Mouse (Mus musculus) stomach, postnatal 0 days (tissue): ENCODE measurements around the gene H2-Q10. TPM values are rescaled to one million over a fixed set of nuclear protein-coding genes. Genes with fewer than 3 reads are reported as not detected.
"Not testable (repeated sequence)": the region's sequence is repeated elsewhere in the genome, so short reads cannot be mapped to it uniquely, and the experiment has no call there.

ENCODE experiments used
- ATAC-seq: fragments of 200-750 bp; cut with Nextera tagmentation; 2 replicates; pipeline ENCODE4 v1.8.0; 2017; ENCODE audit not compliant: low FRiP score, low TSS enrichment
- DNase-seq: peaks from one replicate; pipeline ENCODE4 v3.0.0-alpha.2; 2016; ENCODE audit warnings: low spot score
- H3K27ac ChIP-seq: fragments of 300-500 bp; sonication (generic); replicated peaks from 2 replicates; pipeline ENCODE4 v1.5.1; 2014; ENCODE audit warnings: mild to moderate bottlenecking, control low read depth
- H3K27me3 ChIP-seq: fragments of 300-500 bp; sonication (generic); 2 replicates; pipeline ENCODE4 v1.6.1; 2014; ENCODE audit warnings: low read length; ENCODE audit not compliant: control insufficient read depth, insufficient read depth
- H3K36me3 ChIP-seq: fragments of 300-500 bp; sonication (generic); 2 replicates; pipeline ENCODE4 v1.6.1; 2014; ENCODE audit warnings: low read length, mixed read lengths; ENCODE audit not compliant: control insufficient read depth, insufficient read depth
- H3K4me1 ChIP-seq: fragments of 300-500 bp; sonication (generic); replicated peaks from 2 replicates; pipeline ENCODE4 v1.6.1; 2014; ENCODE audit warnings: antibody characterized with exemption; ENCODE audit not compliant: control insufficient read depth, insufficient read depth
- H3K4me2 ChIP-seq: fragments of 300-500 bp; sonication (generic); replicated peaks from 2 replicates; pipeline ENCODE4 v1.6.1; 2014; ENCODE audit warnings: low read depth, mild to moderate bottlenecking, control low read depth, moderate library complexity
- H3K4me3 ChIP-seq: fragments of 300-500 bp; sonication (generic); 2 replicates; pipeline ENCODE4 v1.5.1; 2014; ENCODE audit warnings: low read depth, low read length, control low read depth
- H3K9ac ChIP-seq: fragments of 300-500 bp; sonication (generic); 2 replicates; pipeline ENCODE4 v1.6.1; 2014; ENCODE audit warnings: mild to moderate bottlenecking, low read length, control low read depth, mixed read lengths
- H3K9me3 ChIP-seq: fragments of 300-500 bp; sonication (generic); 2 replicates; pipeline ENCODE4 v1.6.1; 2016; ENCODE audit warnings: low read length; ENCODE audit not compliant: control insufficient read depth
- CTCF ChIP-seq: IDR thresholded peaks from 2 replicates; pipeline ENCODE4 v1.5.1; 2016; ENCODE audit warnings: antibody characterized with exemption, low read depth, mild to moderate bottlenecking, moderate library complexity
- EP300 ChIP-seq: optimal IDR thresholded peaks from 2 replicates; pipeline ENCODE3; 2016; ENCODE audit warnings: antibody characterized with exemption
- WGBS: fragments of 180-500 bp; shearing (Covaris S2); extraction: QIAGEN DNeasy Blood & Tissue Kit; methylation state at CpG from one replicate; pipeline ENCODE4 v1.1.7; 2014; 5-methylcytosine and 5-hydroxymethylcytosine counted together
- polyA plus RNA-seq: library from polyadenylated mRNA; unstranded; fragments of >200 nt; fragmentation: Nextera tagmentation; extraction: Ambion mirVana; gene quantifications from 2 replicates; pipeline ENCODE4 v1.2.1, GENCODE M21; 2015

The H2-Q10 gene
- polyA plus RNA-seq, 1 experiment from 2014 or later: 0.99 TPM

DNA sequence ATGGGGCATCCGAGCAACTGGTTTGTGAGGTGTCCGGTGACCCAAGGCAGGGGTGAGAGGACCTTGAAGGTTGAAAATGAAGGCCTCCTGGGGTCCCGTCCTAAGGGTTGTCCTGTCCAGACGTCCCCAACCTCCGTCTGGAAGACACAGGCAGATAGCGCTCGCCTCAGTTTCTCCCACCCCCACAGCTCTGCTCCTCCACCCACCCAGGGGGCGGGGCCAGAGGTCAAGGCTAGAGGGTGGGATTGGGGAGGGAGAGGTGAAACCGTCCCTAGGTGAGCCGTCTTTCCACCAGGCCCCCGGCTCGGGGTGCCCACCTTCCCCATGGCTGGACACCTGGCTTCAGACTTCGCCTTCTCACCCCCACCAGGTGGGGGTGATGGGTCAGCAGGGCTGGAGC lies 35.9 kb downstream of the H2-Q10 start, which contains the start of gene Pou5f1:
Gene Pou5f1, plus strand, starts transcription at position 243 of the 400 bp plus-strand sequence.
- ATAC-seq: peak; percentile 33; the same call in 1 of the 2 replicates
- WGBS: 64% methylated on average over 13 of the region's 13 CpGs
- H3K9ac ChIP-seq: no peak within 1 kb of the TSS

GRCm38 (mm10) chr17:35506881-35507280 lies 37.0 kb downstream of the H2-Q10 start:
- H3K4me2 ChIP-seq: no peak overlapping the region
- no peak for DNase-seq
- H3K9me3 ChIP-seq: no peaks in the 10 kb centered on the region
- TF ChIP-seq EP300 (no peak), CTCF (no peak)
- ATAC-seq: no peak
- H3K4me3 ChIP-seq: no peak overlapping the region
- no peaks in the 10 kb centered on the region for H3K36me3 ChIP-seq
- no peaks in the 10 kb centered on the region for H3K27me3 ChIP-seq
- no peaks in the 10 kb centered on the region for H3K4me1 ChIP-seq
- no peak overlapping the region for H3K27ac ChIP-seq
- WGBS: 19% methylated on average over 10 of the region's 10 CpGs
- H3K9ac ChIP-seq: no peak overlapping the region

More for the DNA sequence above, 35.9 kb downstream of the H2-Q10 start, which contains the start of gene Pou5f1:
- no peak for DNase-seq
- Histone ChIP-seq H3K4me1 (no peaks in the 10 kb centered on the region), H3K27ac (no peak within 1 kb of the TSS), H3K27me3 (no peaks in the 10 kb centered on the region), H3K4me2 (no peak within 1 kb of the TSS), H3K9me3 (no peaks in the 10 kb centered on the region), H3K36me3 (no peaks in the 10 kb centered on the region), H3K4me3 (no peak within 1 kb of the TSS)
- no peak for TF ChIP-seq EP300
- no peak for TF ChIP-seq CTCF

- DNase-seq: no peak
- no peak overlapping the region for H3K9ac ChIP-seq
Measured at GRCm38 (mm10) chr17:35507556-35508260, 37.8 kb downstream of the H2-Q10 start.

DNA sequence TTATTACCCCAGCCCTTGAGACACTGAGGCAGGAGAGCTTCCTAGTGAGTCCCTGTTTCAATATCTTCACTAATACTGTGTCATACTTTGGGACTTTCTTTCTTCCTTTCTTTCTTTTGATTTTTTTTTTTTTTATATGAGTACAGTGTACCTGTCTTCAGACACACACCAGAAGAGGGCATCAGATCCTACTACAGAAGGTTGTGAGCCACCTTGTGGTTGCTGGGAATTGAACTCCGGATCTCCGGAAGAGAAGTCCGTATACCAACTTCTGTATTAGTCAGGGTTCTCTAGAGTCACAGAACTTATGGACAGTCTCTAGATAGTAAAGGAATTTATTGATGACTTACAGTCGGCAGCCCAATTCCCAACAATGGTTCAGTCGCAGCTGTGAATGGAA lies 38.4 kb downstream of the H2-Q10 start:
- H3K9me3 ChIP-seq, H3K36me3 ChIP-seq, ATAC-seq, H3K27me3 ChIP-seq, H3K4me1 ChIP-seq, H3K4me2 ChIP-seq, H3K9ac ChIP-seq, H3K27ac ChIP-seq, DNase-seq, H3K4me3 ChIP-seq: not testable (repeated sequence)
- WGBS: 62% methylated on average over 4 of the region's 5 CpGs
- TF ChIP-seq CTCF: peak; percentile 37

More at GRCm38 (mm10) chr17:35507556-35508260, 37.8 kb downstream of the H2-Q10 start:
- Histone ChIP-seq H3K4me2 (no peak overlapping the region), H3K36me3 (no peaks in the 10 kb centered on the region), H3K4me1 (no peaks in the 10 kb centered on the region), H3K4me3 (no peak overlapping the region), H3K27ac (no peak overlapping the region), H3K9me3 (no peaks in the 10 kb centered on the region), H3K27me3 (no peaks in the 10 kb centered on the region)
- TF ChIP-seq EP300: no peak
- TF ChIP-seq CTCF: no peak
- 31% methylated on average over 13 of the region's 13 CpGs for WGBS
- ATAC-seq: no peak

DNA sequence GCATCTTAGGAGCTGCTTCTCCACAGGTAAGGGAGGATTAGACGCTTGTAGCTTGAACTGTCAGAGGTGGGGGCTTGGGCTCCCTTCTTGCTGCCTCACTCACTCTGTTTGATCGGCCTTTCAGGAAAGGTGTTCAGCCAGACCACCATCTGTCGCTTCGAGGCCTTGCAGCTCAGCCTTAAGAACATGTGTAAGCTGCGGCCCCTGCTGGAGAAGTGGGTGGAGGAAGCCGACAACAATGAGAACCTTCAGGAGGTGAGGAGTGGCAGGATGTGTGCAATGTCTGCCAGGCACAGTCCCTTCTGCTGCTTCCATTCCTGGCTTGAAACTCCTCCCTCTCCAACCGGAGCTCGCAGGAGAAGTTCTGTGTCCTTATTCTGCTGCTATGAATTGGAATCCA lies 39.4 kb downstream of the H2-Q10 start:
- Histone ChIP-seq H3K4me2 (no peak overlapping the region), H3K9me3 (no peaks in the 10 kb centered on the region), H3K9ac (no peak overlapping the region), H3K27ac (no peak overlapping the region), H3K4me3 (no peak overlapping the region), H3K27me3 (no peaks in the 10 kb centered on the region), H3K4me1 (no peaks in the 10 kb centered on the region), H3K36me3 (no peaks in the 10 kb centered on the region)
- ATAC-seq (0 out of 2 replicates have a peak, but pooled peaks have one; percentile 30), DNase-seq (peak; percentile 66)
- 16% methylated on average over 8 of the region's 8 CpGs for WGBS
- TF ChIP-seq CTCF: peak; percentile 75
- no peak for TF ChIP-seq EP300

DNA sequence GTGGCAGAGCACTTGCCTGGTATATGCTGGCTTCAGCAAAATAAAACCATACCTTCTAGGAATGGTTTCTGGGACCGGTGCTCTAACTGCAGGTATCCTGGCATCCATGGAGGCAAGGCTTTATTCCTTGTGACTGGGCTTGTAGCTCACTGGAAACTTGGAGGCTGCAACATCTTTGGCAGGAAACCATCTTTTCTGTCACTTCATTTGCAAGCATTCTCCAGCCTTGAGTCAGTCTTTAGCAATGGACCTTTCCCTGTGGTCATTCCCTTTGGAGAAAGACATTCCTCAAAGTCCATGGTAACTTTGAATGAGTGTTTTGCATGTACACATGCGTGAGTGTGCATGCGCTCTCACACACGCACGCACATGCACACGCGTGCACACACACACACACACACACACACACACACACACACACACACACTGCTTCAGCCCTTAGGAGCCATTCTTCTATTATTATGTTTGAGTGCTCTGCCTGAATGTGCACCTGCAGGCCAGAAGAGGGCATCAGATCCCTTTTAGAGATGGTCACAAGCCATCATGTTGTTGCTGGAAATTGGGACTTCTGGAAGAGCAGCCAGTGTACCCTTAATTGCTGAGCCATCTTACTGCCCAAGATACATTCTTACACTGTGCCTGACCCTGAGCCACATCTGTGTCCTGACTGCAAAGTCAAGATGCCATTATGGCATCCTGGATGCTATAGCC lies 43.2 kb downstream of the H2-Q10 start:
- no peak for ATAC-seq
- H3K36me3 ChIP-seq: no peaks in the 10 kb centered on the region
- H3K9ac ChIP-seq: no peak overlapping the region
- DNase-seq: no peak
- no peak overlapping the region for H3K4me3 ChIP-seq
- peaks cover 7% of the 10 kb centered on the region; the same call in 1 of the 2 replicates for H3K4me1 ChIP-seq
- 98% methylated on average over 7 of the region's 7 CpGs for WGBS
- TF ChIP-seq CTCF (peak; percentile 71), EP300 (no peak)
- H3K4me2 ChIP-seq: no peak overlapping the region
- H3K9me3 ChIP-seq: no peaks in the 10 kb centered on the region
- H3K27me3 ChIP-seq: no peaks in the 10 kb centered on the region
- no peak overlapping the region for H3K27ac ChIP-seq
